Mouse (Mus musculus) cortical plate, adult 2 months (tissue): ENCODE measurements at regions not wholly inside any gene's neighbourhood (a gene's known extent, or its start where the extent isn't known, plus 50 kb on each side); places are given as distances from the start of the nearest gene placed in this dataset.

Experiments
- H3K27ac ChIP-seq: fragments of 200-500 bp; 2 replicates; pipeline ENCODE4 v1.5.1; 2012; ENCODE audit warnings: low read length, control low read depth, inconsistent platforms; ENCODE audit not compliant: insufficient read depth
- H3K4me1 ChIP-seq: fragments of 200-500 bp; 2 replicates; pipeline ENCODE4 v1.6.1; 2011; ENCODE audit warnings: low read length; ENCODE audit not compliant: control insufficient read depth, insufficient read depth
- H3K4me3 ChIP-seq: fragments of 200-500 bp; 2 replicates; pipeline ENCODE4 v1.5.1; 2011; ENCODE audit warnings: mild to moderate bottlenecking, low read length, control low read depth; ENCODE audit not compliant: insufficient read depth
- CTCF ChIP-seq: fragments of 200-500 bp; IDR thresholded peaks from 2 replicates; pipeline ENCODE4 v1.5.1; 2011; ENCODE audit warnings: mild to moderate bottlenecking, control low read depth, low read length; ENCODE audit not compliant: insufficient read depth; ENCODE audit errors: extremely low read depth
- POLR2A ChIP-seq: fragments of 200-500 bp; IDR thresholded peaks from 2 replicates; pipeline ENCODE4 v1.6.1; 2011; ENCODE audit warnings: mild to moderate bottlenecking, low read length, control low read depth; ENCODE audit not compliant: insufficient read depth; ENCODE audit errors: extremely low read depth

GRCm38 (mm10) chr6:127240472-127241375, 88.7 kb upstream of the Ccnd2 start:
- no peak overlapping the region for H3K4me3 ChIP-seq
- H3K4me1 ChIP-seq = peaks cover 3% of the 10 kb centered on the region; the same call in 1 of the 2 replicates
- TF ChIP-seq CTCF = no peak
- TF ChIP-seq POLR2A = no peak
- no peak overlapping the region for H3K27ac ChIP-seq

GRCm38 (mm10) chr6:127241693-127242425, 89.9 kb upstream of the Ccnd2 start:
- Histone ChIP-seq H3K4me1 (no peaks in the 10 kb centered on the region), H3K27ac (no peak overlapping the region), H3K4me3 (no peak overlapping the region)
- TF ChIP-seq POLR2A (no peak), CTCF (no peak)

GRCm38 (mm10) chr6:127243032-127243431, 91.0 kb upstream of the Ccnd2 start:
- Histone ChIP-seq H3K4me1 (no peaks in the 10 kb centered on the region), H3K4me3 (no peak overlapping the region), H3K27ac (no peak overlapping the region)
- TF ChIP-seq CTCF (no peak), POLR2A (no peak)

- Histone ChIP-seq H3K4me1 (no peaks in the 10 kb centered on the region), H3K27ac (no peak overlapping the region), H3K4me3 (no peak overlapping the region)
- TF ChIP-seq CTCF (no peak), POLR2A (no peak)
These were observed 93.9 kb upstream of the Ccnd2 start for GRCm38 (mm10) chr6:127245814-127246440.

GRCm38 (mm10) chr6:127246730-127247129, 94.7 kb upstream of the Ccnd2 start:
- Histone ChIP-seq H3K4me3 (no peak overlapping the region), H3K4me1 (no peaks in the 10 kb centered on the region), H3K27ac (no peak overlapping the region)
- no peak for TF ChIP-seq POLR2A
- no peak for TF ChIP-seq CTCF

- Histone ChIP-seq H3K27ac (no peak overlapping the region), H3K4me1 (no peaks in the 10 kb centered on the region), H3K4me3 (no peak overlapping the region)
- TF ChIP-seq POLR2A (no peak), CTCF (no peak)
These were observed 95.3 kb upstream of the Ccnd2 start for GRCm38 (mm10) chr6:127247343-127247742.

GRCm38 (mm10) chr6:127250181-127250873, 98.3 kb upstream of the Ccnd2 start:
- Histone ChIP-seq H3K27ac (no peak overlapping the region), H3K4me1 (no peaks in the 10 kb centered on the region), H3K4me3 (no peak overlapping the region)
- no peak for TF ChIP-seq POLR2A
- TF ChIP-seq CTCF = no peak

- H3K4me1 ChIP-seq = no peaks in the 10 kb centered on the region
- TF ChIP-seq CTCF = no peak
- TF ChIP-seq POLR2A = no peak
- no peak overlapping the region for H3K4me3 ChIP-seq
- H3K27ac ChIP-seq = no peak overlapping the region
These were observed 99.1 kb upstream of the Ccnd2 start for GRCm38 (mm10) chr6:127250874-127251670.

- TF ChIP-seq POLR2A (no peak), CTCF (no peak)
- no peak overlapping the region for H3K27ac ChIP-seq
- H3K4me1 ChIP-seq = no peaks in the 10 kb centered on the region
- no peak overlapping the region for H3K4me3 ChIP-seq
These were observed 99.6 kb upstream of the Ccnd2 start for GRCm38 (mm10) chr6:127251671-127251985.
